ENCODE assay signal across 7 mouse cellular contexts in genomic region chr11:102445891-102446361, GRCm38 (mm10). TPM values are rescaled to one million over a fixed set of nuclear protein-coding genes. Genes with fewer than 3 reads are reported as not detected.
A peak's percentile ranks its signal among the peaks of the same experiment; 100 is the strongest.
DNase-seq lines count a peak whose midpoint lies in the region; ATAC-seq and TF ChIP-seq lines count a peak whose summit lies in the region.

No protein-coding gene starts in this region.

- WGBS in embryonic facial prominence, embryonic 15.5 days: 4% methylated on average over 7 of the region's 7 CpGs
- WGBS in hindbrain, embryonic 12.5 days: 12% methylated on average over 7 of the region's 7 CpGs
- 2% methylated on average over 6 of the region's 7 CpGs for WGBS in lung, postnatal 0 days

- H3K36me3 ChIP-seq in embryonic facial prominence, embryonic 15.5 days: peaks cover 20% of the 10 kb centered on the region
- peaks cover 26% of the 10 kb centered on the region for H3K36me3 ChIP-seq in hindbrain, embryonic 12.5 days
- H3K36me3 ChIP-seq in lung, postnatal 0 days (ENCODE audit: insufficient read depth, low read length): peaks cover 4% of the 10 kb centered on the region; the same call in 1 of the 2 replicates

- H3K27me3 ChIP-seq in embryonic facial prominence, embryonic 15.5 days: no peaks in the 10 kb centered on the region
- H3K27me3 ChIP-seq in hindbrain, embryonic 12.5 days: peaks cover 31% of the 10 kb centered on the region
- H3K27me3 ChIP-seq in lung, postnatal 0 days (replicated peaks; ENCODE audit: insufficient read depth, low read length): no peaks in the 10 kb centered on the region

- H3K9ac ChIP-seq in embryonic facial prominence, embryonic 15.5 days: peak overlapping the region; percentile 99; the same call in 1 of the 2 replicates
- H3K9ac ChIP-seq in hindbrain, embryonic 12.5 days: peak overlapping the region; percentile 100
- 0 out of 2 replicates have a peak overlapping the region, but pooled peaks have one; percentile 50 for H3K9ac ChIP-seq in lung, postnatal 0 days (replicated peaks; ENCODE audit: low read depth)

- no peak for TF ChIP-seq CTCF in lung, postnatal 0 days (IDR thresholded peaks at IDR 0.05)

- peak overlapping the region; percentile 93 for H3K27ac ChIP-seq in embryonic facial prominence, embryonic 15.5 days (replicated peaks)
- H3K27ac ChIP-seq in hindbrain, embryonic 12.5 days: peak overlapping the region; percentile 95
- H3K27ac ChIP-seq in lung, postnatal 0 days (ENCODE audit: low read length): peak overlapping the region; percentile 66

- peak; percentile 43; the same call in 1 of the 2 replicates for TF ChIP-seq EP300 in lung, postnatal 0 days (IDR thresholded peaks at IDR 0.05)

- peak; percentile 59 for DNase-seq in ovary, postnatal 36 days (ENCODE audit: low spot score)
- DNase-seq in ovary, adult 18-20 months (ENCODE audit: low spot score): no peak
- DNase-seq in lung, postnatal 0 days (ENCODE audit: low spot score): peak; percentile 82
- DNase-seq in embryo, embryonic 11 days: no peak

- H3K4me1 ChIP-seq in embryonic facial prominence, embryonic 15.5 days: peaks cover 47% of the 10 kb centered on the region
- peaks cover 42% of the 10 kb centered on the region for H3K4me1 ChIP-seq in hindbrain, embryonic 12.5 days
- H3K4me1 ChIP-seq in lung, postnatal 0 days (ENCODE audit: insufficient read depth, low read depth, low read length): peaks cover 11% of the 10 kb centered on the region

- peak overlapping the region; percentile 94 for H3K4me3 ChIP-seq in embryonic facial prominence, embryonic 15.5 days (replicated peaks)
- H3K4me3 ChIP-seq in hindbrain, embryonic 12.5 days: peak overlapping the region; percentile 86
- peak overlapping the region; percentile 78 for H3K4me3 ChIP-seq in lung, postnatal 0 days (ENCODE audit: low read depth, low read length)

- H3K9me3 ChIP-seq in embryonic facial prominence, embryonic 15.5 days (replicated peaks): no peaks in the 10 kb centered on the region
- no peaks in the 10 kb centered on the region for H3K9me3 ChIP-seq in hindbrain, embryonic 12.5 days (replicated peaks)
- H3K9me3 ChIP-seq in lung, postnatal 0 days (ENCODE audit: low read length): no peaks in the 10 kb centered on the region

- peak overlapping the region; percentile 79 for H3K4me2 ChIP-seq in embryonic facial prominence, embryonic 15.5 days (replicated peaks)
- H3K4me2 ChIP-seq in hindbrain, embryonic 12.5 days (replicated peaks): peak overlapping the region; percentile 80
- peak overlapping the region; percentile 99 for H3K4me2 ChIP-seq in lung, postnatal 0 days (replicated peaks; ENCODE audit: low read depth, low read length)

- no peak for ATAC-seq in embryonic facial prominence, embryonic 15.5 days (ENCODE audit: insufficient number of reproducible peaks, low FRiP score, low TSS enrichment, low read depth)
- ATAC-seq in hindbrain, embryonic 12.5 days (ENCODE audit: low FRiP score): peak; percentile 21
- peak; percentile 29 for ATAC-seq in lung, postnatal 0 days
- ATAC-seq in monocyte, adult 5-6 weeks (replicated peaks; ENCODE audit: insufficient number of reproducible peaks, low FRiP score, low TSS enrichment, poor library complexity, severe bottlenecking): no peak

RNA-seq across cellular contexts. Expression of gene Fam171a2, which starts 1.6 kb away (rescaled TPM):
- polyA plus RNA-seq in embryonic facial prominence, embryonic 15.5 days (2015; fragmentation: Nextera tagmentation; extraction: Ambion mirVana): 8.5 and 9.7 TPM in 2 replicates
- 21.5 and 22.8 TPM in 2 replicates for polyA plus RNA-seq in hindbrain, embryonic 12.5 days (2016; fragmentation: Nextera tagmentation; extraction: Ambion mirVana)
- polyA plus RNA-seq in lung, postnatal 0 days (2015; fragmentation: Nextera tagmentation; extraction: Ambion mirVana): 3.2 and 3.4 TPM in 2 replicates
- not detected in 3 replicates for total RNA-seq in monocyte, adult 5-6 weeks (2017)

RNA-seq across cellular contexts. Expression of gene Grn, which starts 15.8 kb away (rescaled TPM):
- 196 and 199 TPM in 2 replicates for polyA plus RNA-seq in embryonic facial prominence, embryonic 15.5 days (2015; fragmentation: Nextera tagmentation; extraction: Ambion mirVana)
- 96.9 and 101 TPM in 2 replicates for polyA plus RNA-seq in hindbrain, embryonic 12.5 days (2016; fragmentation: Nextera tagmentation; extraction: Ambion mirVana)
- polyA plus RNA-seq in lung, postnatal 0 days (2015; fragmentation: Nextera tagmentation; extraction: Ambion mirVana): 215 and 223 TPM in 2 replicates
- 62.3 to 97.9 TPM (median 97.8 TPM) in 3 replicates for total RNA-seq in monocyte, adult 5-6 weeks (2017)

RNA-seq across cellular contexts. Expression of gene Itga2b, which starts 24.0 kb away (rescaled TPM):
- 9.1 and 9.5 TPM in 2 replicates for polyA plus RNA-seq in embryonic facial prominence, embryonic 15.5 days (2015; fragmentation: Nextera tagmentation; extraction: Ambion mirVana)
- 7.1 and 8.5 TPM in 2 replicates for polyA plus RNA-seq in hindbrain, embryonic 12.5 days (2016; fragmentation: Nextera tagmentation; extraction: Ambion mirVana)
- 13.0 and 14.9 TPM in 2 replicates for polyA plus RNA-seq in lung, postnatal 0 days (2015; fragmentation: Nextera tagmentation; extraction: Ambion mirVana)
- total RNA-seq in monocyte, adult 5-6 weeks (2017): 50.3 to 142 TPM (median 82.3 TPM) in 3 replicates

RNA-seq across cellular contexts. Expression of gene Slc25a39, which starts 38.2 kb away (rescaled TPM):
- polyA plus RNA-seq in embryonic facial prominence, embryonic 15.5 days (2015; fragmentation: Nextera tagmentation; extraction: Ambion mirVana): 197 and 199 TPM in 2 replicates
- polyA plus RNA-seq in hindbrain, embryonic 12.5 days (2016; fragmentation: Nextera tagmentation; extraction: Ambion mirVana): 148 and 157 TPM in 2 replicates
- polyA plus RNA-seq in lung, postnatal 0 days (2015; fragmentation: Nextera tagmentation; extraction: Ambion mirVana): 214 TPM in 2 replicates
- total RNA-seq in monocyte, adult 5-6 weeks (2017): 20.2 to 30.1 TPM (median 25.0 TPM) in 3 replicates

RNA-seq across cellular contexts. Expression of gene Rundc3a, which starts 52.7 kb away (rescaled TPM):
- polyA plus RNA-seq in embryonic facial prominence, embryonic 15.5 days (2015; fragmentation: Nextera tagmentation; extraction: Ambion mirVana): 7.5 and 8.3 TPM in 2 replicates
- polyA plus RNA-seq in hindbrain, embryonic 12.5 days (2016; fragmentation: Nextera tagmentation; extraction: Ambion mirVana): 125 and 140 TPM in 2 replicates
- polyA plus RNA-seq in lung, postnatal 0 days (2015; fragmentation: Nextera tagmentation; extraction: Ambion mirVana): 1.7 and 1.9 TPM in 2 replicates
- total RNA-seq in monocyte, adult 5-6 weeks (2017): 4.8 TPM in 1 of 3 replicates, not detected in the others

Comparison
In these comparisons a context has a peak if more than half of its experiments do, and no peak if none do; other contexts are left out.
1. DNase-seq: peak in ovary, postnatal 36 days (single experiment) and lung, postnatal 0 days (single experiment); none in ovary, adult 18-20 months (single experiment) and embryo, embryonic 11 days (single experiment).
2. ATAC-seq: peak in hindbrain, embryonic 12.5 days (single experiment) and lung, postnatal 0 days (single experiment); none in embryonic facial prominence, embryonic 15.5 days (single experiment) and monocyte, adult 5-6 weeks (single experiment).
3. H3K9ac ChIP-seq: peak in every context shown above with its lines; median percentile 100 in hindbrain, embryonic 12.5 days; 99 in embryonic facial prominence, embryonic 15.5 days; 50 in lung, postnatal 0 days.
4. Peak in every context shown above with its lines, with median percentiles within 50 percentile points of each other: H3K27ac ChIP-seq, H3K4me2 ChIP-seq and H3K4me3 ChIP-seq.